In the genomic region with DNA sequence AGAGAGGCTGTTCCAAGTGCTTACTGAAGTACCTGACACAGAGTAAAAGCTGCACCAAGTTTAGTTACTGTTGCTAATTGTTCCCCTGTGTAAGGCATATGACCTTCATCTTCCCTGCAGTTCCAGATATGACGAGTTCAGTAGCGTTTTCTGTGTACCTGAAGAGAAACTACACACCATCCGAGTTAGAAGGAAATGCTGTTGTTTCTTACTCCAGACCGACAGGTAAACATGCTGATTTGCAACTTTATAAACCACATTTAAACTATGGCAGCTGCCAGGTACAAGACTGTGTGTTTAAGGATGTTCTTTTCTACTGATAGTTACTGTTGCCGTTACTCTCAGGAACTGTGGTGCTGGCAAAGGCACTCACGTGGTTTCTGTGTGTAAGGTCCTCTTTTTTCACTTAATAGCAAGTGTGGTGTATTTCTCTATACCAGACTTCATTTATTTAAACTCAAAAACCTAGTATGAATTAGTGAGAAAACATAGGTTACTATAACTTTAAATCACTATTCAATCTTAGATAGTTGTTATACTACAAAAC, we compare ENCODE assay signal across 23 mouse cellular contexts.
DNase-seq lines count a peak whose midpoint lies in the region; ATAC-seq and TF ChIP-seq lines count a peak whose summit lies in the region.
"Had no signal": no experiment of that assay in that cellular context is flagged by ENCODE, and none has a peak within 500 bp of the region (broad histone marks: within the 10 kb centered on the region; RNA-seq: fewer than 3 reads in every experiment).

No protein-coding gene starts in this region.

- WGBS in forebrain, embryonic 11.5 days, result 92% methylated on average over 6 of the region's 6 CpGs
- 85% methylated on average over 6 of the region's 6 CpGs for WGBS in intestine, postnatal 0 days

- H3K27ac ChIP-seq in forebrain, embryonic 11.5 days (ENCODE audit: low read depth, low read length), result no peak overlapping the region
- H3K27ac ChIP-seq in intestine, postnatal 0 days (ENCODE audit: low read depth, low read length), result no peak overlapping the region
- H3K27ac ChIP-seq: embryonic facial prominence, embryonic 13.5 days; forebrain, embryonic 13.5 days; gastrocnemius, adult 2 months; heart, embryonic 10.5 days; hindbrain, embryonic 13.5 days; hindbrain, postnatal 0 days; intestine, embryonic 15.5 days had no signal

- no peak overlapping the region for H3K4me3 ChIP-seq in forebrain, embryonic 11.5 days (ENCODE audit: low read depth, low read length)
- no peak overlapping the region for H3K4me3 ChIP-seq in intestine, postnatal 0 days (ENCODE audit: low read depth, low read length)
- H3K4me3 ChIP-seq: embryonic facial prominence, embryonic 13.5 days; forebrain, embryonic 13.5 days; gastrocnemius, adult 2 months; heart, embryonic 10.5 days; hindbrain, embryonic 13.5 days; intestine, embryonic 15.5 days had no signal

- H3K9me3 ChIP-seq in forebrain, embryonic 11.5 days (ENCODE audit: control insufficient read depth, low read length), result no peaks in the 10 kb centered on the region
- H3K9me3 ChIP-seq in intestine, postnatal 0 days (ENCODE audit: control insufficient read depth), result no peaks in the 10 kb centered on the region
- H3K9me3 ChIP-seq: embryonic facial prominence, embryonic 13.5 days; forebrain, embryonic 13.5 days; heart, embryonic 10.5 days; hindbrain, embryonic 13.5 days; intestine, embryonic 15.5 days had no signal

- no peaks in the 10 kb centered on the region for H3K27me3 ChIP-seq in forebrain, embryonic 11.5 days (ENCODE audit: control insufficient read depth, insufficient read depth, low read length)
- peaks cover 4% of the 10 kb centered on the region; the same call in 1 of the 2 replicates for H3K27me3 ChIP-seq in intestine, postnatal 0 days (replicated peaks; ENCODE audit: control insufficient read depth, insufficient read depth, low read length)
- H3K27me3 ChIP-seq: embryonic facial prominence, embryonic 13.5 days; forebrain, embryonic 13.5 days; hindbrain, embryonic 13.5 days; intestine, embryonic 15.5 days had no signal

- DNase-seq in induced T-regulatory cell, adult 2 months (ENCODE audit: low read depth), result peak; percentile 64
- no peak for DNase-seq in left cerebral cortex, postnatal 10 days (ENCODE audit: extremely low spot score in 1 of 2, low spot score in 2 of 2)
- DNase-seq in forebrain, embryonic 11.5 days (ENCODE audit: low spot score), result no peak
- no peak for DNase-seq in layer of hippocampus, adult 8-10 months (ENCODE audit: low spot score in 2 of 2)
- DNase-seq: adrenal gland, postnatal 14 days; cerebellum, adult 11-12 months; cerebellum, adult 9-10 months; cerebellum, postnatal 25 days; forebrain, postnatal 0 days; gastrocnemius, adult 2 months; gastrocnemius, postnatal 36 days; heart, adult 18-20 months; heart, postnatal 10 days; heart, postnatal 4 days had no signal

- H3K9ac ChIP-seq in forebrain, embryonic 11.5 days (ENCODE audit: low read length), result no peak overlapping the region
- no peak overlapping the region for H3K9ac ChIP-seq in intestine, postnatal 0 days (ENCODE audit: low read depth, low read length)
- H3K9ac ChIP-seq: embryonic facial prominence, embryonic 13.5 days; forebrain, embryonic 13.5 days; forebrain, postnatal 0 days; hindbrain, embryonic 13.5 days; intestine, embryonic 15.5 days had no signal

- H3K36me3 ChIP-seq in forebrain, embryonic 11.5 days (ENCODE audit: control insufficient read depth, insufficient read depth, low read length), result no peaks in the 10 kb centered on the region
- H3K36me3 ChIP-seq in intestine, postnatal 0 days (ENCODE audit: control insufficient read depth, insufficient read depth), result no peaks in the 10 kb centered on the region
- H3K36me3 ChIP-seq: embryonic facial prominence, embryonic 13.5 days; heart, embryonic 10.5 days; hindbrain, embryonic 13.5 days; intestine, embryonic 15.5 days had no signal

- no peaks in the 10 kb centered on the region for H3K4me1 ChIP-seq in forebrain, embryonic 11.5 days (replicated peaks; ENCODE audit: control insufficient read depth, insufficient read depth, low read length)
- no peaks in the 10 kb centered on the region for H3K4me1 ChIP-seq in intestine, postnatal 0 days (replicated peaks; ENCODE audit: control insufficient read depth, insufficient read depth, low read length)
- H3K4me1 ChIP-seq: embryonic facial prominence, embryonic 13.5 days; intestine, embryonic 15.5 days had no signal

- peak; percentile 14 for ATAC-seq in CD4-positive, CD25-positive, alpha-beta regulatory T cell, adult 4 months
- ATAC-seq in activated CD4-positive, CD25-positive, alpha-beta regulatory T cell, adult 4 months, result peak; percentile 14
- no peak for ATAC-seq in forebrain, embryonic 11.5 days (replicated peaks; ENCODE audit: low FRiP score)
- no peak for ATAC-seq in intestine, postnatal 0 days
- ATAC-seq: forebrain, embryonic 13.5 days; forebrain, postnatal 0 days; hindbrain, postnatal 0 days; intestine, embryonic 15.5 days had no signal

- intact Hi-C loops in left cerebral cortex, postnatal 10 days (cut with DNase I), result no loop called here

- no peak overlapping the region for H3K4me2 ChIP-seq in forebrain, embryonic 11.5 days (ENCODE audit: low read depth, low read length, severe bottlenecking)
- H3K4me2 ChIP-seq in intestine, postnatal 0 days (replicated peaks; ENCODE audit: low read depth), result no peak overlapping the region
- H3K4me2 ChIP-seq: embryonic facial prominence, embryonic 13.5 days; forebrain, embryonic 13.5 days; hindbrain, embryonic 13.5 days; intestine, embryonic 15.5 days had no signal

- no peak for TF ChIP-seq CTCF in intestine, postnatal 0 days (IDR thresholded peaks at IDR 0.05; ENCODE audit: low read depth)

Comparison
In these comparisons a context has a peak if more than half of its experiments do, and no peak if none do; other contexts are left out.
1. ATAC-seq: peak in CD4-positive, CD25-positive, alpha-beta regulatory T cell, adult 4 months (single experiment) and activated CD4-positive, CD25-positive, alpha-beta regulatory T cell, adult 4 months (single experiment); none in forebrain, embryonic 11.5 days (single experiment) and intestine, postnatal 0 days (single experiment).